Mouse (Mus musculus) cerebellum, postnatal 14 days (tissue): ENCODE data around the gene Gm44511.
A peak's percentile ranks its signal among the peaks of the same experiment; 100 is the strongest.
"Not testable (repeated sequence)": the region's sequence is repeated elsewhere in the genome, so short reads cannot be mapped to it uniquely, and the experiment has no call there.

Experiments
- DNase-seq, 2 experiments: peaks; one replicate each; pipeline ENCODE4 v3.0.0; 2021; ENCODE audit warnings: mixed read lengths in 2 of 2

Gm44511 gene

DNA sequence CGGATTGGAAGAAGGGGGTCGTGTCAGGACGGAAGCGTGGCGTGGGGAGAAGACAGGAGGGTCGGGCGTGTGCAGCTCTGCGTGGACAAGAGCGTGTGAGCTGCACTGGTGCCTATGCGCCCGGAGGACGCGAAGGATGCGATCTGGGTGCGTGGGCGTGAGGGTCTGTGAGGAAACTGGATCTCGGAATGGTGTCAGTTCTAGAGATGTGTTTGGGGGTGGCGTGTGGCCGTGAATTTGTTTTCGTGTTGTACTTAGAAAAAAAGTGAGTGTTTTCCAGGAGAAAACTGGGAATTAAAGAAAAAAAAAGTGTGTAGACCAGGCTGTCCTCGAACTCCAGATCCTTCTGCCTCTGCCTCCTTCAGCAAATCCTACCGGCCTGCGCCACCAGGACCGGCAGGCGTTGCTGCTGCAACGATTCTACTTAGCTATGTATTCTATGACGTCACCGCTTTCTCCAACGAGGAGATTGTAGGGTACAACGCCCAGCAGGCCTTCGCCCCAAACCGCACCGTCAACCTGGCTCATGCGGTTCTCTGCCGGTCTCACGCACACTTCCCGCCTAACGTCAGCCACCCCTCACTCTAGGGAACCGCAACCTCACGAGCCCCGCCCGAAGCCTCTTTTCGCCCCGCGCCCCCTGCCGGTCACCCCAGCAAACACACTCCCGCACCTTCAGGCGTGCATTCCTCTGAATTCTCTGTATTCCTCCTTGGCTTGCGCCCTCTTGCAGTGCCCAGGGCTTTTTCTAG lies 26.8 kb downstream of the Gm44511 start:
- peak; percentile 88 to 94 for DNase-seq

GRCm38 (mm10) chr6:128798772-128799143 lies 27.4 kb downstream of the Gm44511 start:
- DNase-seq, result peak; percentile 85 to 87

- DNase-seq, result peak; percentile 36 to 42
Observed at GRCm38 (mm10) chr6:128797936-128798771, 28.0 kb downstream of the Gm44511 start.

- no peak for DNase-seq
Observed at GRCm38 (mm10) chr6:128797185-128797905, 28.8 kb downstream of the Gm44511 start.

- DNase-seq, result no peak
Observed at GRCm38 (mm10) chr6:128796321-128796955, 29.7 kb downstream of the Gm44511 start.

- DNase-seq, result no peak
Observed at GRCm38 (mm10) chr6:128793734-128794133, 32.4 kb downstream of the Gm44511 start.

GRCm38 (mm10) chr6:128790491-128790994 lies 35.6 kb downstream of the Gm44511 start:
- not testable (repeated sequence) for DNase-seq

GRCm38 (mm10) chr6:128789115-128789514 lies 37.0 kb downstream of the Gm44511 start, which contains the start of gene Klrb1c:
TSS of gene Klrb1c (minus strand) at chr6:128789215.
- no peak for DNase-seq

DNA sequence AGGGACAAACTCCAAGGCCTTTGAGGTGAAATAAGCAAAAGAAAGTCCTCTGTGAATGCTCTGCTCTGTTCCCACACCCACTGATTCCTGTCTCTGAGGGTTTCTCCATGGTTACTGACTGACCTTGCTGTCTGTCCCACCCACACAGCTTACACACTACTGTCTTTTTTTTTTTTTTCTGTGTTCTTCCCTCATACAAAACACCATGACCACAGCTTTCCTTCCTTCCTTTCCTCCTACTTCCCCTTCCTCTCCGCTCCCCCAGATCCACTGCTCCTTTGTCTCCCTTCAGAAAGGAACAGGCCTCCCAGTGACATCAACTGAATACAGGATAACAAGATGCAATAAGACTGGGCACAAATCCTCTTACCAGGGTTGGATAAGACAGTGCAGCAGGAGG lies 37.6 kb downstream of the Gm44511 start:
- no peak for DNase-seq

- not testable (repeated sequence) for DNase-seq
Observed at GRCm38 (mm10) chr6:128786396-128786795, 39.7 kb downstream of the Gm44511 start.

DNA sequence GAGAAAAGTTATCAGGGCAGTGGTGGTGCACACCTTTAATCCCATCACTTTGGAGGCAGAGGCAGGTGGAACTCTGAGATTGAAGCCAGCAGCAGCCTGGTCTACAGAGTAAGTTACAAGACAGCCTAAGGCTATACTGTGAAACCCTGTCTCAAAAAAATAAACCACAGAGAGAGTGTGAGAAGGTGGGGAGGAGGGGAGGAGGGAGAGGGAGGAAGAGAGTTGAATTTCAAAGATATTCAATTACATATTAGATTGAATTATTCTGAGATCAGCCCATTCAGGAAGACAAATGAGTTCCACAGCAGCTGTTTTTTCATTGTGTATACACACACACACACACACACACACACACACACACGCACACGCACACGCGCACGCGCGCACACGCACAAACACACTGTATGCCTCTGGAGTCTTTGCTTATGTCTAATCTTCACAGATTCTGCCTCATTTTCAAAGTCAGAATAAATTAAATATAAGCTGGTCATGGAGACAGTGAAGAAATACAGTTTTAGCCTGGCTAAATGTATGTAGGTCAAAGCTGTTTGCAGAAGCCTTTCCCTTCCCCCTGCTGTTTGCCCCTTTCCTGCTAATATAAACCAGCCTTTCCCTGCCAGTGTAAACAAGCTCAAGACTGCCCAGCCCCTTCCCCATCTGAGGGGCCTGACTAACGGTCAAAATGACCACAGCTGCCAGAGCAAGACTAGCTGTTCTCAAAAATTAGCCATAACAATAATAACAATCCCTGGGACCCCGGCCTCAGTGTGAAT lies 56.4 kb downstream of the Gm44511 start:
- DNase-seq, result no peak

GRCm38 (mm10) chr6:128768047-128768446 lies 58.1 kb downstream of the Gm44511 start:
- DNase-seq, result no peak

DNA sequence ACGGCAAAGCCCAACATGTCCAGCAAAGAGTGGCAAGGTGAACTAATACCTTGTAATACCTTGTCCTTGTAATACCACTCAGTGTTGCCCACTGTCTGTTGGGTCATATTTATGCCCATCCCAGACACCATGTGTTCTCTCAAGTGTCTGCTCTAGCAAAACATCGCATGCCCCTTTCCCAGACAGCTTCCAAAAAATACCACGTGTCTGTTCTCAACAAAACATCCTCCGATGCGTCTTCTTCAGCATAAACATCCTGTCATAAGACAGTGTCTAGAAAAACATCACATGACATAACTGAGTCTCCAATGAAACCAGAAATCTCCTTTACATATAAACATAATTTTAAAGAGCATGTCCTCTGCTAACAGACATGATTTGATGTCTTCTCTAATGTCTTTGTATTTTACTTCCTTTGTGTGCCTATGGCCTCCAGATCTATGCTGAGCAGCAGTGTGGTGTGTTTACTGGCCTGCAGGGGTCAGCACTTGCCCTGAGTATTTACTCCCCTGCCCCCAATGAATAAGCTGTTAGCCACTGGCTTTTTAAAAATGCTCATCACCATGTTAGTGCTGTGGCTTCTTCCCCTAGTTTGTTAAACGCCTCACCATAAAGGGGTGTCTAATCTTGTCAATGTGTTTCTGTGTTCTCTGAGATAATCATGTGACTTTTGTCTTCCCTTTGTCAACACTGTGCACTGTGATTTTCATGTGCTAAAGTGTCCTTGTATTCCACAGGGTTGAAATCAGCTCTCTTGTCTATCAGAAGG lies 59.4 kb downstream of the Gm44511 start:
- peak; percentile 61 to 71 for DNase-seq

GRCm38 (mm10) chr6:128765211-128765610 lies 60.9 kb downstream of the Gm44511 start:
- no peak for DNase-seq

DNA sequence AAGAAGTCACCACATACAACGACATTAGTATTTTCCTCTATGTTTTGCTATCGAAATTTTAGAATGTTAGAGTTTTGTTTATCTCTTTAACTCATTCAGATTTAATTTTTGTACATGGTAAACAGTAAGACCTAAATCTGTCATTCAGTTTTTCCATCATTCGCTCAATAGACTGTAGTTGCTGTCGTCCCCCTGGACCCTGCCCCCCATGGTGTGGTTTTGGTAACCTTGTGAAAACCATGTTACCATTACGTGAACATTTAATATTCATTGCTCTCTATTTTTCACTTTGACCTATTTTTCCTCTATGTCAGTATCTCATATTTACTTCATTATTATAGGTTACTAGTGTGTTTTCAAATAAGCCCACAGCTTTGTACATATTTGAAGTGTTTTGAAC lies 61.5 kb downstream of the Gm44511 start:
- peak; percentile 31 to 51 for DNase-seq

DNA sequence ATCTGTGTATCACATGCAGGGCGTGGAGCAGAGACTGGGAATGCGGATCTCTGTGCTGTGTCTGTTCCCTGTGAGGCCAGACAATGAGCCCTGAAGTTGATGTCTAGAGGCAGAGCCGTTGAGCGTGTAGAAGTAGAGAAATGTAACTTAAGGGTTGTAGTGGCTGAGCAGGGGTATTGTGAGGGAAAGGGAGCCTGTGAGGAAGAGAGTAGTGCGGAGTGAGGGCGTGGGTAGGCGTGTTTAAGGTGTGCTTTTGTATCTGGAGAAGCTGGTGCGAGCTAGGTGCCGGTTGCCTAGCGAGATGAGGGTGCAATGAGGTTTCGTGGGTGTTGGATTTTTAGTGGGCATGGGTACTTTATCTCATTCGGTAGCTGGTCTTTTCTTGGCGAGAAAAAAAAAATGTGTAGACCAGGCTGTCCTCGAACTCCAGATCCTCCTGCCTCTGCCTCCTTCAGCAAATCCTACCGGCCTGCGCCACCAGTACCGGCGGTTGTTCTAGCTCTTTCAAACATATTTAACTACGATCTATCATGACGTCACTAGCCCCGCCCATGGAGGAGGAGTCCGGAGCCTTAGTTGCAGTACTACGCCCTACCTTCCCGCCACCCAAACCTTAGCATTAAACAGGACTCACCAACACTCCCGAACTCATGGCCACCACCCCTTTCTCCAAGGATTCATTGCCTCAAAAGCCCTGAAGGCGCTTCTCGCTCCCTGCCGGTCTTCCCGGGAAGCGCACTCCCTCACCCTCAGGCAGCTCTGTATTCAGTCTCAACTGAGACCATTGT lies 62.2 kb downstream of the Gm44511 start:
- peak; percentile 94 to 97 for DNase-seq

DNA sequence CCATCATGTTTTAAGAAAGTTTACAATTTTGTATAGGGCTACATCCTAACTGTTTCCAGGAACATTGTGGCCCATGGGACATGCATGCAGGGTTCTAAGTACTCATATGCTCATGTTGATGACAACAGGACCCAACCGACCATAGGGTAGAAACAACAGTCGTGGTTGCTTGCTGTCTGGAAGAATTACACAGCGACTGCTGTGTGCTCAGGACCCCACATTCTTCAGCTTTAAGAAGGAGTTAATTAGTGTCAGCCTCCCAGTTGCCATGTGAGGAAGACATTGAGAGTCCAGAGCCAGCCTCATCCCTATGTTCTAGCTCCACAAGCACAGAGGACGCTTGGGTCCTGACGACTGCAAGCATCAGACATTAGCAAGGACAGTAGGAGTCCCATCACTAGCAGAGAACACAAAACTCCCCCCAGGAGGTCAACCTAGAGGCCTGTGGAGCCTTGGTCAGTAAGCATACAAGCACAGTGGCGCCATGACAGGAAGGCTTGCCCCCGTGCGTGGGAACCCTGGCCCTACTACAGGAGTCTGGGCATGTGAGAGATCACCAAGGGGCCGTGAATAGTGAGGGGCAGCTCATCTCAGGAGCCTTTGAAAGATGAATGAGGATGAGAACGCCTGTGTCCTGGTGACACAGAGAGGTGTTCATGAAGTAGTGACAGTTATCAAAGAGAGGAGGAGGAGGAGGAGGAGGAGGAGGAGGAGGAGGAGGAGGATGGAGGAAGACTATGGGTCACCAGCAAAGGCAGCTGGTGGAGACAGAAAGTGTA lies 63.0 kb downstream of the Gm44511 start:
- DNase-seq, result peak; percentile 29 to 39

DNA sequence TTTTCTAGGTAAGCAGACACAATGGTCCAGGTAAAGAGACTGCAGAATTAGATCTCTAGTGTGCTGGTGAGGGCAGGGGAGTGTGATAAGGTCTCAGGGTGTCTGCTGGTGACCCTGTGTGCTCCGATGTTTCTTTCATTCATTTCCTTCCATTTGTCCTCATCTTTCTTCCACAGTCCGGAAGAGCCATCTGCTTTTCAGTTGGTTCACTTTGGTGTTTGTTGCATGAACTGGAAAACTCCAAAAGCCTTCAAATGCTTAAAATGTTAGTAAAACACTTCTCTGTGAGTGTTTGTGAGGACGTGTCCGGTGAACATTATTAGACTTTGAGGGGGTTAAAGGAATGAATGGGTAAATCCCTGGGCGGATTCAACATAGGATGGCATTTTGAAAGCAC lies 65.0 kb downstream of the Gm44511 start:
- no peak for DNase-seq
